Mouse (Mus musculus) brain, adult 2 months (tissue): ENCODE measurements around the gene Rgs16.
"Not testable (repeated sequence)": the region's sequence is repeated elsewhere in the genome, so short reads cannot be mapped to it uniquely, and the experiment has no call there.

Experiments
- DNase-seq: peaks from one replicate; pipeline ENCODE4 v3.0.0; 2011; ENCODE audit warnings: low read depth, low spot score

The Rgs16 gene

GRCm38 (mm10) chr1:153750054-153750453 is 9.9 kb downstream of the Rgs16 start:
- DNase-seq = no peak

DNA sequence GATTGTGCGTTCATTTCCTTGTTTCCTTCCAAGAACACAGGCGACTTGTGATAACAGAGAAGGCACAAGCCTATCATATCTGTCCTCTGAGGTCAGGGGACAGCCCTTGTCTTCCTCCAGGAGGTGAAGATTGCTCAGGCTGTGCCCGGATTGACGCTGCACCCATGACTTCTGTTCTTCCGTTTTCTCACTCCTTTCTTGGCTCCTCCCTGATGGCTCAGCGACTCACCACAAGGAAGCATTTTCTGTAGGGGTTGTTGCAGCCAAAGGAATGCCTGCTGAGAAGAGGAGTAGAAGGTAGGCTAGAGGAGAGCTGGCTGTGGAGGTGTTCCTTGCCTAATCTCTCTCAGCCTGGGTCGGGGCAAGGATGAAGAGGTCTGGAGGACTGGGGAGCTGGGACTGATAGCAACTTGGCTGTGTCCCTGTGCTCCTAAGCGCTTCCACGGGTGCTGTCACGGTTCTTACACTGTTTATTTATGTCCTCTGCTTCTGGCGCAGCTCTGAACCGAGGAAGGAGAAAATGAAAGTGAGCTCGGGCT is 11.7 kb downstream of the Rgs16 start:
- peak; percentile 71 for DNase-seq

GRCm38 (mm10) chr1:153752521-153752920 is 12.4 kb downstream of the Rgs16 start:
- DNase-seq = no peak

DNA sequence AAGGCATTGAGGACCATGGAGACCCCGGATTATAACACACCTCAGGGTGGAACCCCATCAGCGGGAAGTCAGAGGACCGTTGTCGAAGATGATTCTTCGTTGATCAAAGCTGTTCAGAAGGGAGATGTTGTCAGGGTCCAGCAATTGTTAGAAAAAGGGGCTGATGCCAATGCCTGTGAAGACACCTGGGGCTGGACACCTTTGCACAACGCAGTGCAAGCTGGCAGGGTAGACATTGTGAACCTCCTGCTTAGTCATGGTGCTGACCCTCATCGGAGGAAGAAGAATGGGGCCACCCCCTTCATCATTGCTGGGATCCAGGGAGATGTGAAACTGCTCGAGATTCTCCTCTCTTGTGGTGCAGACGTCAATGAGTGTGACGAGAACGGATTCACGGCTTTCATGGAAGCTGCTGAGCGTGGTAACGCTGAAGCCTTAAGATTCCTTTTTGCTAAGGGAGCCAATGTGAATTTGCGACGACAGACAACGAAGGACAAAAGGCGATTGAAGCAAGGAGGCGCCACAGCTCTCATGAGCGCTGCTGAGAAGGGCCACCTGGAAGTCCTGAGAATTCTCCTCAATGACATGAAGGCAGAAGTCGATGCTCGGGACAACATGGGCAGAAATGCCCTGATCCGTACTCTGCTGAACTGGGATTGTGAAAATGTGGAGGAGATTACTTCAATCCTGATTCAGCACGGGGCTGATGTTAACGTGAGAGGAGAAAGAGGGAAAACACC is 13.7 kb downstream of the Rgs16 start:
- DNase-seq = no peak

GRCm38 (mm10) chr1:153764136-153764535 is 24.0 kb downstream of the Rgs16 start:
- DNase-seq = peak; percentile 65

DNA sequence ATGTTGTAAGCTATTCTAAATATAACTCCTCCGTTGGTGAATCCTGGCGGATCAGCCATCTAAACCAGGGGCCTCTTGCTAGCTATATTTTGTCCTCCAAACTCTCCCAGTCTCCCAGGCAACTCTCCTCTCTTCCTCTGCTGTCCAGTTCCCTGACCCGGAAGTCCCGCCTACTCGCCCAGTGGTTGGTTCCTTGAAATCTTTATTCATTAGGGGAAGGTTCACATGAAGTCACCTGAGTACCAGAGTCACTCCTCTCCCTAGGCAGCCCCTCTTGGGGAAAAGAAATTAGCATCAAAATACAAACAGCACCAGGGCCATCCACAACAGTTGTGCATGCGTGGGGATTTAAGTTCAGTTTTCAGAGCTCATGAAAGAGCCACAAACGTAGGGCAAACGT is 26.1 kb downstream of the Rgs16 start:
- peak; percentile 47 for DNase-seq

GRCm38 (mm10) chr1:153767281-153767680 is 27.1 kb downstream of the Rgs16 start:
- DNase-seq = no peak

DNA sequence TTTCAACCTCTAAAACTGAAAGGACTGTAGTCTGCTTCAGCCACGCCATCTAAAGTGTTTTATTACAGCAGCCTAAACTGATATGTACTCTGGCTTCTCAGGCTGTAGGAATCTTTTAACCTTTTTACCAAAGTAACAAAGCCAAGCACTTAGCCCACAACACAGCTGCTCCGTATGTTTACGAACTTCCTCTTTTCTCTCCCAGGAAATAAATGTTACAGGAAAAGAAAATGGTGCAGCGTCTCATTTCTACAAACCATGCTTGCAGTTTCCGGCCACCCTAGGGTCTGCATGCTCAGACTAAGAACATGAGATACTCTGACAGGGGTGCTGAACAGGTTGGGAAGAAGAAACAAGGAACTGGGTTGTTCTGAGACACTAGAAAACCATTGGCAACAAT is 28.3 kb downstream of the Rgs16 start:
- no peak for DNase-seq

DNA sequence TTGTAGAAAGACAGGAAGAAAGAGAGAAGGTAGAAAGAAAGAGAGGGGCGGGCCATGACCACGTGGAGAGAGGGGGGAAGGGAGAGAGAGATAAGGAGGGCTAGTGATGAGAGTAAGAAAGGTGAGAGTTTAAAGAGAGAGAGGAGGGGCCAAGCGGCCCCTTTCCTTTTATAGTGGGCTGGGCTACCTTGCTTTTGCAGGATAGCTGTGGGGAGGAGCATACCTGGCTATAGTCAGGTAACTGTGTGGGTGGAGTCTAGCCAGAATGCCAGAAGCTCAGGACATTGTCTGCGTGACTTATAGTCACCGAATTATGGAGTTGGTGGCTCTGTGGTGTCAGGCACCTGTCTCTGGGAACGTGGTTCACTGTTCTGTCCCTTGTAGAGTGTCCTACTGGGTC is 29.4 kb downstream of the Rgs16 start:
- DNase-seq = not testable (repeated sequence)

DNA sequence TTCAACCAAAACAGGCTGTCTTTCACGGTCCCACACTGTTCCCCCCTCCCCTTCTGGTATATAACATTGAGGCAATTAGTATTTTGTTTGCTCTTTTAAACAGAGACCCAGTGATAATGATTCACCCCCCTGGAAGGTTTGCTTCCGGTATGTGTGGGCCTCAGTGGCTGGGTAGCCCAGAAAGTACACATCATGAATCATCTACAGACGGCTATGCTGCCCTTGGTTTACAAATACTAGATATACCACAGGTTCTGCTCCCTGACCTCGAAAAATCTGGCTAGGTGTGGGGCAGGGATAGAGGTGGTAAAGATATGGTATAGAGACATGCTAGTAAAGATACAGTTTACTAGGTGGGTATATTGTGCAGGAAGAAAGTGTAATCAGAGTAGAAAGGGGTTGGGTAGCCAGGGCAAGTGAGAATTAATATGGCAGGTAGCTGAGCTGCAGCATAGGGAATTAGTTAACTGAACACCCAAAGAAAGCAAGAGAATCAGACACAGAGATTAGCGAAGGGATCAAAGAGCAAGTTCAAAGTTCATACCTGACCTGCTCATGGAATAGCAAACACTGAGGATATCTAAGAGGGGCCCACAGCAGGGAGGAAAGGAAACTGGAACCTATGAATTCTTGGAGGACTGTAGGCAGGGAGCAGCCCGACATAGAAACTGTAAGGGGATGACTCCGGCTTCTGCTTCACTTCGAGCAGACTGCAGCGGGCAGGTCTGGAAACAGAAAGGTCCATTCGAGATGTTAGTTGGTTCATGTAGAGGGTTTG is 30.0 kb downstream of the Rgs16 start:
- no peak for DNase-seq

- no peak for DNase-seq
These were observed 30.6 kb downstream of the Rgs16 start for GRCm38 (mm10) chr1:153770776-153771167.

- DNase-seq = no peak
These were observed 35.0 kb downstream of the Rgs16 start for GRCm38 (mm10) chr1:153775174-153775573.

- peak; percentile 8 for DNase-seq
These were observed 36.1 kb downstream of the Rgs16 start for GRCm38 (mm10) chr1:153776257-153776656.

GRCm38 (mm10) chr1:153778205-153778604 is 38.1 kb downstream of the Rgs16 start:
- no peak for DNase-seq

- no peak for DNase-seq
These were observed 43.2 kb downstream of the Rgs16 start for GRCm38 (mm10) chr1:153783339-153783738.

- DNase-seq = no peak
These were observed 45.5 kb downstream of the Rgs16 start for GRCm38 (mm10) chr1:153785608-153786007.

- DNase-seq = no peak
These were observed 50.6 kb downstream of the Rgs16 start for GRCm38 (mm10) chr1:153790708-153791107.

DNA sequence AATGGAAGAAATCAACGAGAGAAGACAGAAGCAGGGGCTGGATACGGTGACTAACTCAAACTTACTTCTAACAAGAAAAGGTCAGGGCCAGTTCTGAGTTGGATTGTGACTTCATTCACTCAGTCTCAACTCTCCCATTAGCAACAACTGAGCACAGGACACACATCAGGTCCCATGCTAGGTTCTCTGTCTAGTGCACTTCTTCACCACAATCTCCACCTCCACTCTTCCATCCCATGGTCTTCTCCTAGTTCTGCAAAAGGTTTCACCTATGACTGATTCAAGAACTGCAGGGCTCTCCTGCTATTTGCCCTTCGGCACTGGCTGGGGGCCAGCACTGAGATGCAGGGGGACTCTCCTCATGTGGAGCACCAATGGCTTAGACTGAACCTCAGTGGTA is 54.1 kb downstream of the Rgs16 start:
- DNase-seq = no peak
